Mouse (Mus musculus): Measurements from ENCODE around the gene Efnb3. TPM values are rescaled to one million over a fixed set of nuclear protein-coding genes. Genes with fewer than 3 reads are reported as not detected.

The Efnb3 gene
- total RNA-seq, 2 experiments from 2014 or later, result 56.1 to 57.3 TPM

GRCm38 (mm10) chr11:69525661-69526060 is 34.3 kb downstream of the Efnb3 start:
- no peak for DNase-seq (ENCODE audit: low spot score in 2 of 2)
- intact Hi-C loops (cut with DNase I), result no loop called here

- intact Hi-C loops (cut with DNase I), result no loop called here
These were observed 36.4 kb downstream of the Efnb3 start for GRCm38 (mm10) chr11:69523651-69524050.

GRCm38 (mm10) chr11:69521526-69522149 is 38.4 kb downstream of the Efnb3 start:
- DNase-seq (ENCODE audit: low spot score in 2 of 2), result no peak
- intact Hi-C loops (cut with DNase I), result no loop called here

More at GRCm38 (mm10) chr11:69523651-69524050, 36.4 kb downstream of the Efnb3 start:
- DNase-seq (ENCODE audit: low spot score in 2 of 2), result no peak

- intact Hi-C loops (cut with DNase I), result no loop called here
- DNase-seq (ENCODE audit: low spot score in 2 of 2), result no peak
These were observed 40.0 kb downstream of the Efnb3 start for GRCm38 (mm10) chr11:69519976-69520375.

- intact Hi-C loops (cut with DNase I), result no loop called here
- DNase-seq (ENCODE audit: low spot score in 2 of 2), result no peak
These were observed 43.3 kb downstream of the Efnb3 start for GRCm38 (mm10) chr11:69516661-69517060.

- DNase-seq (ENCODE audit: low spot score in 2 of 2), result no peak
- intact Hi-C loops (cut with DNase I), result no loop called here
These were observed 43.8 kb downstream of the Efnb3 start for GRCm38 (mm10) chr11:69516151-69516640.

- intact Hi-C loops (cut with DNase I), result loop anchor here (1.0 to 5.0 kb wide), 3 partner anchors 82 to 247 kb away; no protein-coding TSS in a partner anchor
- peak; percentile 30 to 42 for DNase-seq (ENCODE audit: low spot score in 2 of 2)
These were observed 46.2 kb downstream of the Efnb3 start for GRCm38 (mm10) chr11:69513840-69514239.

GRCm38 (mm10) chr11:69510796-69511496 is 49.1 kb downstream of the Efnb3 start:
- intact Hi-C loops (cut with DNase I), result loop anchor here (5.0 kb wide), 1 partner anchor 244 kb away; no protein-coding TSS in a partner anchor
- no peak for DNase-seq (ENCODE audit: low spot score in 2 of 2)

Small RNA genes lying within 50 kb of the gene (microRNA-seq; reads per million reads assigned to microRNA genes)
- not detected for gene Gm27493

Other genes with a start within 250 kb of the Efnb3 start
- 10 to 100 TPM; 15.5 to 24.2 TPM for gene Cntrob, start 236.4 kb downstream of the Efnb3 start, total RNA-seq (2021)
- 10 to 100 TPM; 50.9 to 59.8 TPM for gene Trappc1, start 236.2 kb downstream of the Efnb3 start, total RNA-seq (2021)
- 10 to 100 TPM; 72.6 to 78.9 TPM for gene Kcnab3, start 233.9 kb downstream of the Efnb3 start, total RNA-seq (2021)
- gene Rnf227, start 219.7 kb downstream of the Efnb3 start, total RNA-seq (2021), result 100 to 1,000 TPM; 150 to 171 TPM
- gene Chd3, start 190.8 kb downstream of the Efnb3 start, total RNA-seq (2021), result 100 to 1,000 TPM; 421 to 443 TPM
- 100 to 1,000 TPM in 1 of 2 experiments, 10 to 100 TPM in 1; 97.9 to 108 TPM for gene Naa38, start 164.7 kb downstream of the Efnb3 start, total RNA-seq (2021)
- gene Cyb5d1, start 164.6 kb downstream of the Efnb3 start, total RNA-seq (2021), result 10 to 100 TPM; 36.4 to 43.1 TPM
- gene Tmem88, start 162.0 kb downstream of the Efnb3 start, total RNA-seq (2021), result 1 to 10 TPM; 2.9 to 4.7 TPM
- 10 to 100 TPM; 19.9 to 23.9 TPM for gene Kdm6b, start 146.5 kb downstream of the Efnb3 start, total RNA-seq (2021)
- gene Dnah2, start 11.1 kb downstream of the Efnb3 start, total RNA-seq (2021), result 1 to 10 TPM; 1.4 to 2.1 TPM
- gene Wrap53, start 20.1 kb upstream of the Efnb3 start, total RNA-seq (2021), result 10 to 100 TPM; 10.2 to 10.8 TPM
- 10 to 100 TPM; 21.7 to 22.6 TPM for gene Trp53, start 20.2 kb upstream of the Efnb3 start, total RNA-seq (2021)
- gene Atp1b2, start 45.7 kb upstream of the Efnb3 start, total RNA-seq (2021), result 100 to 1,000 TPM; 398 to 420 TPM
- not detected for gene Shbg, start 57.7 kb upstream of the Efnb3 start, total RNA-seq (2021)
- gene Sat2, start 61.8 kb upstream of the Efnb3 start, total RNA-seq (2021), result 10 to 100 TPM in 1 of 2 experiments, 1 to 10 TPM in 1; 9.5 to 11.2 TPM
- 100 to 1,000 TPM; 117 to 149 TPM for gene Fxr2, start 72.8 kb upstream of the Efnb3 start, total RNA-seq (2021)
- gene Sox15, start 95.1 kb upstream of the Efnb3 start, total RNA-seq (2021), result under 1 TPM in 1 of 2 experiments, not detected in 1; 0.39 TPM
- 10 to 100 TPM; 59.8 to 62.3 TPM for gene Mpdu1, start 102.4 kb upstream of the Efnb3 start, total RNA-seq (2021)
- 10 to 100 TPM; 14.9 to 15.1 TPM for gene Cd68, start 105.9 kb upstream of the Efnb3 start, total RNA-seq (2021)
- 100 to 1,000 TPM; 276 to 285 TPM for gene Eif4a1, start 112.2 kb upstream of the Efnb3 start, total RNA-seq (2021)
- 100 to 1,000 TPM in 1 of 2 experiments, 10 to 100 TPM in 1; 84.3 to 114 TPM for gene Senp3, start 121.9 kb upstream of the Efnb3 start, total RNA-seq (2021)
- gene Tnfsf13, start 125.6 kb upstream of the Efnb3 start, total RNA-seq (2021), result 1 to 10 TPM; 2.3 to 2.6 TPM
- 10 to 100 TPM in 1 of 2 experiments, 1 to 10 TPM in 1; 7.2 to 12.3 TPM for gene Tnfsf12, start 135.6 kb upstream of the Efnb3 start, total RNA-seq (2021)
- 1 to 10 TPM; 1.7 to 3.0 TPM for gene Tnfsfm13, start 135.9 kb upstream of the Efnb3 start, total RNA-seq (2021)
- 10 to 100 TPM; 53.5 to 59.7 TPM for gene Polr2a, start 198.4 kb upstream of the Efnb3 start, total RNA-seq (2021)
- not detected for gene Slc35g3, start 201.8 kb upstream of the Efnb3 start, total RNA-seq (2021)
- 100 to 1,000 TPM; 122 to 127 TPM for gene Zbtb4, start 205.7 kb upstream of the Efnb3 start, total RNA-seq (2021)
- gene Chrnb1, start 235.7 kb upstream of the Efnb3 start, total RNA-seq (2021), result under 1 TPM; 0.66 to 0.81 TPM
- 10 to 100 TPM; 14.1 to 18.7 TPM for gene Fgf11, start 241.7 kb upstream of the Efnb3 start, total RNA-seq (2021)
- not detected for gene Tmem102, start 245.4 kb upstream of the Efnb3 start, total RNA-seq (2021)